Mouse (Mus musculus) liver, postnatal 0 days (tissue): ENCODE data around the gene Slc5a6. TPM values are rescaled to one million over a fixed set of nuclear protein-coding genes. Genes with fewer than 3 reads are reported as not detected.
"Not testable (repeated sequence)": the region's sequence is repeated elsewhere in the genome, so short reads cannot be mapped to it uniquely, and the experiment has no call there.

Experiments
- ATAC-seq: fragments of 200-750 bp; cut with Nextera tagmentation; 2 replicates; pipeline ENCODE4 v1.8.0; 2017; ENCODE audit warnings: mild to moderate bottlenecking, moderate library complexity
- DNase-seq: peaks from one replicate; pipeline ENCODE4 v3.0.0-alpha.2; 2016
- H3K27ac ChIP-seq: fragments of 300-500 bp; sonication (generic); 2 replicates; pipeline ENCODE4 v1.5.1; 2014; ENCODE audit warnings: antibody characterized with exemption, moderate library complexity, mild to moderate bottlenecking, low read depth
- H3K27me3 ChIP-seq: fragments of 300-500 bp; sonication (generic); 2 replicates; pipeline ENCODE4 v1.6.1; 2014; ENCODE audit warnings: low read length, control low read depth, mixed read lengths; ENCODE audit not compliant: insufficient read depth
- H3K36me3 ChIP-seq: fragments of 300-500 bp; sonication (generic); replicated peaks from 2 replicates; pipeline ENCODE4 v1.6.1; 2014; ENCODE audit warnings: mild to moderate bottlenecking, control low read depth, low read length, moderate library complexity, mixed read lengths; ENCODE audit not compliant: insufficient read depth
- H3K4me1 ChIP-seq: fragments of 300-500 bp; sonication (generic); 2 replicates; pipeline ENCODE4 v1.6.1; 2014; ENCODE audit warnings: antibody characterized with exemption, mild to moderate bottlenecking, control low read depth; ENCODE audit not compliant: insufficient read depth
- H3K4me2 ChIP-seq: fragments of 300-500 bp; sonication (generic); 2 replicates; pipeline ENCODE4 v1.6.1; 2014; ENCODE audit warnings: low read depth, mild to moderate bottlenecking, low read length, moderate library complexity, mixed read lengths
- H3K4me3 ChIP-seq: fragments of 300-500 bp; sonication (generic); 2 replicates; pipeline ENCODE4 v1.5.1; 2014; ENCODE audit warnings: low read depth, low read length
- H3K9ac ChIP-seq: fragments of 300-500 bp; sonication (generic); replicated peaks from 2 replicates; pipeline ENCODE4 v1.6.1; 2014; ENCODE audit warnings: mild to moderate bottlenecking, moderate library complexity
- H3K9me3 ChIP-seq: fragments of 300-500 bp; sonication (generic); 2 replicates; pipeline ENCODE4 v1.6.1; 2016; ENCODE audit warnings: mild to moderate bottlenecking, control low read depth, low read length, mixed read lengths
- CTCF ChIP-seq: sonication (generic); IDR thresholded peaks from 2 replicates; pipeline ENCODE4 v1.5.1; 2016; ENCODE audit warnings: antibody characterized with exemption, low read depth
- EP300 ChIP-seq: IDR thresholded peaks from 2 replicates; pipeline ENCODE4 v1.6.1; 2016; ENCODE audit warnings: antibody characterized with exemption, low read depth, mild to moderate bottlenecking
- WGBS: fragments of 180-500 bp; shearing (Covaris S2); extraction: QIAGEN DNeasy Blood & Tissue Kit; methylation state at CpG from one replicate; pipeline ENCODE4 v1.1.7; 2014; ENCODE audit not compliant: insufficient replicate concordance; 5-methylcytosine and 5-hydroxymethylcytosine counted together
- polyA plus RNA-seq: library from polyadenylated mRNA; unstranded; fragments of >200 nt; fragmentation: Nextera tagmentation; extraction: Ambion mirVana; gene quantifications from 2 replicates; pipeline ENCODE4 v1.2.1, GENCODE M21; 2015

The Slc5a6 gene
- polyA plus RNA-seq, 1 experiment from 2014 or later = 3.7 TPM

- TF ChIP-seq CTCF (no peak), EP300 (no peak)
- Histone ChIP-seq H3K4me1 (0 out of 2 replicates have a peak, but pooled peaks cover 5% of the 10 kb centered on the region), H3K9me3 (no peaks in the 10 kb centered on the region), H3K36me3 (0 out of 2 replicates have a peak, but pooled peaks cover 4% of the 10 kb centered on the region), H3K4me3 (no peak overlapping the region), H3K27ac (no peak overlapping the region), H3K9ac (no peak overlapping the region), H3K27me3 (no peaks in the 10 kb centered on the region), H3K4me2 (no peak overlapping the region)
- no peak for DNase-seq
- no peak for ATAC-seq
- WGBS = 81% methylated on average over 6 of the region's 6 CpGs
These were observed 14.1 kb downstream of the Slc5a6 start for GRCm38 (mm10) chr5:31034669-31035068.

GRCm38 (mm10) chr5:31031508-31031907, 17.2 kb downstream of the Slc5a6 start:
- DNase-seq = no peak
- H3K4me2 ChIP-seq = no peak overlapping the region
- H3K4me1 ChIP-seq = 0 out of 2 replicates have a peak, but pooled peaks cover 5% of the 10 kb centered on the region
- no peak overlapping the region for H3K9ac ChIP-seq
- H3K36me3 ChIP-seq = no peaks in the 10 kb centered on the region
- H3K27me3 ChIP-seq = no peaks in the 10 kb centered on the region
- WGBS = 80% methylated on average over 8 of the region's 8 CpGs
- no peaks in the 10 kb centered on the region for H3K9me3 ChIP-seq
- no peak overlapping the region for H3K27ac ChIP-seq
- H3K4me3 ChIP-seq = no peak overlapping the region
- no peak for TF ChIP-seq CTCF
- no peak for TF ChIP-seq EP300
- no peak for ATAC-seq

GRCm38 (mm10) chr5:31030926-31031325, 17.8 kb downstream of the Slc5a6 start:
- WGBS = 59% methylated on average over 4 of the region's 4 CpGs
- H3K4me3 ChIP-seq = no peak overlapping the region
- H3K27ac ChIP-seq = no peak overlapping the region
- no peak for TF ChIP-seq CTCF
- no peak for TF ChIP-seq EP300
- no peak for ATAC-seq
- no peak overlapping the region for H3K4me2 ChIP-seq
- no peak for DNase-seq
- H3K9ac ChIP-seq = no peak overlapping the region
- H3K27me3 ChIP-seq = no peaks in the 10 kb centered on the region
- H3K36me3 ChIP-seq = no peaks in the 10 kb centered on the region
- H3K4me1 ChIP-seq = 0 out of 2 replicates have a peak, but pooled peaks cover 3% of the 10 kb centered on the region
- H3K9me3 ChIP-seq = no peaks in the 10 kb centered on the region

- no peak overlapping the region for H3K27ac ChIP-seq
- no peaks in the 10 kb centered on the region for H3K9me3 ChIP-seq
- ATAC-seq (no peak), DNase-seq (no peak)
- no peak overlapping the region for H3K4me3 ChIP-seq
- no peak for TF ChIP-seq CTCF
- TF ChIP-seq EP300 = no peak
- 0 out of 2 replicates have a peak, but pooled peaks cover 6% of the 10 kb centered on the region for H3K4me1 ChIP-seq
- no peak overlapping the region for H3K9ac ChIP-seq
- H3K36me3 ChIP-seq = no peaks in the 10 kb centered on the region
- H3K27me3 ChIP-seq = no peaks in the 10 kb centered on the region
- no peak overlapping the region for H3K4me2 ChIP-seq
These were observed 24.1 kb downstream of the Slc5a6 start for GRCm38 (mm10) chr5:31024641-31025040.

GRCm38 (mm10) chr5:31023254-31023653, 25.5 kb downstream of the Slc5a6 start:
- Histone ChIP-seq H3K9me3 (no peaks in the 10 kb centered on the region), H3K4me3 (no peak overlapping the region), H3K4me2 (no peak overlapping the region), H3K27me3 (no peaks in the 10 kb centered on the region), H3K36me3 (no peaks in the 10 kb centered on the region), H3K27ac (no peak overlapping the region), H3K4me1 (0 out of 2 replicates have a peak, but pooled peaks cover 6% of the 10 kb centered on the region), H3K9ac (no peak overlapping the region)
- DNase-seq (no peak), ATAC-seq (no peak)
- TF ChIP-seq CTCF = no peak
- TF ChIP-seq EP300 = no peak
- WGBS = 61% methylated on average over 3 of the region's 4 CpGs

- H3K4me2 ChIP-seq = no peak overlapping the region
- H3K9me3 ChIP-seq = no peaks in the 10 kb centered on the region
- H3K36me3 ChIP-seq = no peaks in the 10 kb centered on the region
- H3K9ac ChIP-seq = no peak overlapping the region
- no peak overlapping the region for H3K27ac ChIP-seq
- ATAC-seq (no peak), DNase-seq (no peak)
- H3K4me3 ChIP-seq = no peak overlapping the region
- 61% methylated on average over 1 of the region's 1 CpGs for WGBS
- no peaks in the 10 kb centered on the region for H3K27me3 ChIP-seq
- TF ChIP-seq EP300 (no peak), CTCF (no peak)
- 0 out of 2 replicates have a peak, but pooled peaks cover 6% of the 10 kb centered on the region for H3K4me1 ChIP-seq
These were observed 26.0 kb downstream of the Slc5a6 start for GRCm38 (mm10) chr5:31022690-31023089.

GRCm38 (mm10) chr5:31021790-31022189, 26.9 kb downstream of the Slc5a6 start:
- not testable (repeated sequence) for H3K36me3 ChIP-seq, DNase-seq, H3K4me1 ChIP-seq, H3K4me3 ChIP-seq, H3K27ac ChIP-seq, H3K27me3 ChIP-seq, H3K9ac ChIP-seq, H3K4me2 ChIP-seq, H3K9me3 ChIP-seq
- 75% methylated on average over 4 of the region's 5 CpGs for WGBS
- ATAC-seq = peak; percentile 29; the same call in 1 of the 2 replicates
